Mouse (Mus musculus) neural tube, embryonic 14.5 days (tissue): ENCODE data around the gene Spata13. TPM values are rescaled to one million over a fixed set of nuclear protein-coding genes. Genes with fewer than 3 reads are reported as not detected.

Experiments
- ATAC-seq: fragments of 200-750 bp; cut with Nextera tagmentation; 2 replicates; pipeline ENCODE4 v1.8.0; 2017; ENCODE audit warnings: low read depth, mild to moderate bottlenecking, moderate TSS enrichment, moderate library complexity
- H3K27ac ChIP-seq: fragments of 300-500 bp; sonication (generic); 2 replicates; pipeline ENCODE4 v1.5.1; 2014; ENCODE audit warnings: low read depth, mild to moderate bottlenecking, control low read depth, low read length, moderate library complexity, mixed read lengths
- H3K27me3 ChIP-seq: fragments of 300-500 bp; sonication (generic); 2 replicates; pipeline ENCODE4 v1.6.1; 2014; ENCODE audit warnings: low read length; ENCODE audit not compliant: control insufficient read depth, insufficient read depth
- H3K36me3 ChIP-seq: fragments of 300-500 bp; sonication (generic); 2 replicates; pipeline ENCODE4 v1.6.1; 2014; ENCODE audit warnings: low read length, mixed read lengths; ENCODE audit not compliant: control insufficient read depth, insufficient read depth
- H3K4me1 ChIP-seq: fragments of 300-500 bp; sonication (generic); 2 replicates; pipeline ENCODE4 v1.6.1; 2014; ENCODE audit warnings: low read length; ENCODE audit not compliant: control insufficient read depth, insufficient read depth
- H3K4me2 ChIP-seq: fragments of 300-500 bp; sonication (generic); 2 replicates; pipeline ENCODE4 v1.6.1; 2014; ENCODE audit warnings: mild to moderate bottlenecking, low read depth, low read length, control low read depth
- H3K4me3 ChIP-seq: fragments of 300-500 bp; sonication (generic); 2 replicates; pipeline ENCODE4 v1.5.1; 2014; ENCODE audit warnings: low read depth, low read length, control low read depth, mixed read lengths
- H3K9ac ChIP-seq: fragments of 300-500 bp; sonication (generic); replicated peaks from 2 replicates; pipeline ENCODE4 v1.6.1; 2014; ENCODE audit warnings: low read depth, mild to moderate bottlenecking, control low read depth, low read length, mixed read lengths
- H3K9me3 ChIP-seq: fragments of 300-500 bp; sonication (generic); 2 replicates; pipeline ENCODE4 v1.6.1; 2016; ENCODE audit warnings: low read length; ENCODE audit not compliant: control insufficient read depth
- WGBS: fragments of 180-500 bp; shearing (Covaris S2); extraction: QIAGEN DNeasy Blood & Tissue Kit; methylation state at CpG from one replicate; pipeline ENCODE4 v1.1.7; 2014; 5-methylcytosine and 5-hydroxymethylcytosine counted together
- polyA plus RNA-seq: library from polyadenylated mRNA; unstranded; fragments of >200 nt; fragmentation: Nextera tagmentation; extraction: Ambion mirVana; gene quantifications from 2 replicates; pipeline ENCODE4 v1.2.1, GENCODE M21; 2014

The Spata13 gene
- polyA plus RNA-seq, 1 experiment from 2014 or later = 26.5 TPM

GRCm38 (mm10) chr14:60661281-60661680 is 27.5 kb downstream of the Spata13 start:
- Histone ChIP-seq H3K4me3 (no peak overlapping the region), H3K27me3 (no peaks in the 10 kb centered on the region), H3K36me3 (no peaks in the 10 kb centered on the region), H3K9me3 (no peaks in the 10 kb centered on the region), H3K9ac (no peak overlapping the region), H3K27ac (no peak overlapping the region), H3K4me2 (no peak overlapping the region), H3K4me1 (peaks cover 3% of the 10 kb centered on the region; the same call in 1 of the 2 replicates)
- 83% methylated on average over 4 of the region's 5 CpGs for WGBS
- ATAC-seq = no peak

DNA sequence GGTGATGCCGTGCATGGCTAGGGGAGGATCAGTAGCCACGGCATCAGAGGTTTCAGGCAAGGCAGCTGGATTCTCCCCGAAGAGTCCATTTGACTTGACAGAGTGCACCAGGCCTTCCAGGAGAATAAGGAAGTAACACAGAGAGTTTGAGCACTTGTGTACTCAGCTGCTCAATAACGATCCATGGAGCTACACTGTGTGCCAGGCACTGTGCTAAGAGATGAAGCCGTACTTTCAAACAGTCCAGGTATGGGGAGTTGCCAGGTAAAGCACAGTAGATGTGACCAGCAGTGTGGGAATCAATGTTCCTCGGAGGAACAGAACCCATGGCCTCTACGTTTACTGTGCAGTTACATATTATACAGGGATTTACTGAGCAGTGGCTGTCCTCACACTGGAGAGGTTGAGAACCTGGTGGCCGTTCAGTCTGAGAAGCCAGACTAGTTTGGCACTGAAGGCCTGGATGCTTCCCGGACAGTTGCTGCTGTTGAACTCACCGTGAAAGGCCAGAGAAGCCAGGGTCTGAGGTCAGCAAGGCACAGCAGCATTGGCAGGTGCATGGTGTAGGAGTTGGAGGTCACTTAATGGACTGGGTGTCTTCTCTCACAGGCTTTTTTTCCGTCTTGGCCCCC is 29.6 kb downstream of the Spata13 start:
- ATAC-seq = no peak
- Histone ChIP-seq H3K27me3 (no peaks in the 10 kb centered on the region), H3K4me2 (no peak overlapping the region), H3K9ac (no peak overlapping the region), H3K9me3 (no peaks in the 10 kb centered on the region), H3K4me1 (0 out of 2 replicates have a peak, but pooled peaks cover 3% of the 10 kb centered on the region), H3K27ac (no peak overlapping the region), H3K36me3 (no peaks in the 10 kb centered on the region), H3K4me3 (no peak overlapping the region)
- 90% methylated on average over 11 of the region's 11 CpGs for WGBS

GRCm38 (mm10) chr14:60664641-60665040 is 30.8 kb downstream of the Spata13 start:
- H3K4me2 ChIP-seq = no peak overlapping the region
- no peaks in the 10 kb centered on the region for H3K27me3 ChIP-seq
- no peak overlapping the region for H3K4me3 ChIP-seq
- H3K4me1 ChIP-seq = 0 out of 2 replicates have a peak, but pooled peaks cover 3% of the 10 kb centered on the region
- 41% methylated on average over 4 of the region's 4 CpGs for WGBS
- no peak; the same call in 1 of the 2 replicates for ATAC-seq
- no peak overlapping the region for H3K9ac ChIP-seq
- no peak overlapping the region for H3K27ac ChIP-seq
- H3K36me3 ChIP-seq = no peaks in the 10 kb centered on the region
- H3K9me3 ChIP-seq = no peaks in the 10 kb centered on the region

GRCm38 (mm10) chr14:60665263-60665662 is 31.5 kb downstream of the Spata13 start:
- H3K27me3 ChIP-seq = no peaks in the 10 kb centered on the region
- H3K4me2 ChIP-seq = no peak overlapping the region
- H3K4me1 ChIP-seq = 0 out of 2 replicates have a peak, but pooled peaks cover 3% of the 10 kb centered on the region
- no peak overlapping the region for H3K27ac ChIP-seq
- 75% methylated on average over 6 of the region's 6 CpGs for WGBS
- no peak overlapping the region for H3K4me3 ChIP-seq
- no peak for ATAC-seq
- no peaks in the 10 kb centered on the region for H3K9me3 ChIP-seq
- no peak overlapping the region for H3K9ac ChIP-seq
- H3K36me3 ChIP-seq = no peaks in the 10 kb centered on the region

DNA sequence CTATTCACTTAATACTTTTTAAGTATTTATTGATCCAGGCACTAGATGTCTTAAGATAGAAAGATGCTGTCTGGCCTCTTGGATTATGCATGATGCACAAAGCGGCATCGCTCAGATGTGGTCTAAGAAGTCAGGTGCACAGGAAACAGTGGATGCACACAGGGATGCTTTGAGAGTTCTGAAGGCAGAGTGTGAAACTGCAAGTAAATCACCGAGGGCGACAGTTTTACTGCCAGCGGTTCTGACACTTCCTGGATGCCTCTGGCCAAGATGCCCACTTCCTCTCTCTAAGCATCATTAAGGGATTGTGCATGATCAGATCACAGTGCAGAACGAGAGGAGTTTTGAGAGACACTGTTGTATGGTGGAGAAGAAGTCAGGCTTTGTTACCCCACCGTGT is 32.5 kb downstream of the Spata13 start:
- Histone ChIP-seq H3K9ac (no peak overlapping the region), H3K4me3 (no peak overlapping the region), H3K36me3 (no peaks in the 10 kb centered on the region), H3K9me3 (no peaks in the 10 kb centered on the region), H3K27ac (no peak overlapping the region), H3K27me3 (no peaks in the 10 kb centered on the region), H3K4me2 (no peak overlapping the region), H3K4me1 (0 out of 2 replicates have a peak, but pooled peaks cover 3% of the 10 kb centered on the region)
- peak; percentile 34; the same call in 1 of the 2 replicates for ATAC-seq
- 63% methylated on average over 7 of the region's 7 CpGs for WGBS

DNA sequence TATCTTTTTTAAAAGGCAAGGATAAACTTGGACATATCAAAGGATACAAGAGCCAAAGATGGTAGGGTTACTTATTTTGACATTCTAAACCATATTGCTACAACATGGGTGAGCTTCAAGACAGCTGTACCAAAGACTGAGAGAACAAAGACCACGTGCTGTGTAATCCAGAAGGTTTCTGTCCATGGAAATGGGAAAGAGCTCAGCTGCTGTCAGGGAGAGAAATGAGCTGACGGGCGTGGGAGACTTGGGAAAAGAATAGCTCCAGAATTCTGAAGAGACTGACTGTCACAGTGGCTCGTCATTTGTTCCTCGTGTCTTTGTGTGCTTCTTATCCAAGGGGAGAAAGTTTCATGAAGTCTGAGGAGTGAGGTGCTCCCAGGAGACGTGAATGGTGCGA is 36.4 kb downstream of the Spata13 start:
- H3K27ac ChIP-seq = no peak overlapping the region
- no peak overlapping the region for H3K4me3 ChIP-seq
- H3K27me3 ChIP-seq = no peaks in the 10 kb centered on the region
- ATAC-seq = no peak
- WGBS = 36% methylated on average over 7 of the region's 7 CpGs
- no peaks in the 10 kb centered on the region for H3K36me3 ChIP-seq
- H3K4me1 ChIP-seq = no peaks in the 10 kb centered on the region
- H3K9ac ChIP-seq = no peak overlapping the region
- H3K9me3 ChIP-seq = no peaks in the 10 kb centered on the region
- H3K4me2 ChIP-seq = no peak overlapping the region

DNA sequence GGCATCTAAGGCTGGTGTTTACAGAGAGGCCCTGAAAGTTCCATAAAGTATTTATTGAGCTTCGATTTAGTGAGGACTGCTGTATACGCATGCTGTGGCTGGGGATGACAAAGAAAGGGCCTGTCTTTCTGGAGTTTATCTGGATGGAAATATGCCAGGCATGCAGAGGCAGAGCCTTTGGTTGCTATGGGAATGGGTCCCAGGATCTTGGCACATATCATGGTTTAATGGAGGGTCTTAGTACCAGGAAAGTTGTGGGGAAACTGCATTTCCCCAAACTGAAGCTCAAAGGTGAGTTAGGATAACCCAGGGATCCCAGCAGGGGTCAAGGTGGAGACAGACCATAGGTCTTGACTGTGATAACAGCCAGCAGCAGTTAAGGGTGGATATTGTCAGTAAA is 37.7 kb downstream of the Spata13 start:
- H3K4me3 ChIP-seq = no peak overlapping the region
- H3K9me3 ChIP-seq = no peaks in the 10 kb centered on the region
- no peak overlapping the region for H3K9ac ChIP-seq
- no peak overlapping the region for H3K4me2 ChIP-seq
- no peak overlapping the region for H3K27ac ChIP-seq
- H3K4me1 ChIP-seq = no peaks in the 10 kb centered on the region
- ATAC-seq = no peak
- H3K36me3 ChIP-seq = no peaks in the 10 kb centered on the region
- no peaks in the 10 kb centered on the region for H3K27me3 ChIP-seq
- 43% methylated on average over 2 of the region's 2 CpGs for WGBS

DNA sequence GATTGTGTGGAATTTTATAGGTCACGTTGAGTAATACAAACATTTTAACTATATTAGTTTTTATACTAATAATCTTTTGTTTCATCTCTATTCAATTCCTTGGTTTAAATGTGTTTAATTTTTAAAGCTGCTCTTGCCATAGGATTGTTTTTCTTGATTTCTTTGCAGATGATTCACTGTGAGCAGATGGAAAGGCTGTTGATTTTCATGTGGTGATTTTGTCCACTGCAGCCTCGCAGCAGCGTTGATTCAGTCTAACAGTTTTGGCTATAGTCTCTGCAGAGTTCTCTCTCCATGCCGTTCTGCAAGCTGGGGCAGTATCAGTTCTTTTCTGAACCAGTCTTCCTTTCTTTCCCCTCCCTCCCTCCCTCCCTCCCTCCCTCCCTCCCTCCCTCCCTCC is 41.9 kb downstream of the Spata13 start:
- no peak for ATAC-seq
- Histone ChIP-seq H3K9me3 (no peaks in the 10 kb centered on the region), H3K4me2 (no peak overlapping the region), H3K36me3 (no peaks in the 10 kb centered on the region), H3K9ac (no peak overlapping the region), H3K4me1 (no peaks in the 10 kb centered on the region), H3K27ac (no peak overlapping the region), H3K27me3 (no peaks in the 10 kb centered on the region), H3K4me3 (no peak overlapping the region)
- WGBS = 90% methylated on average over 4 of the region's 4 CpGs

- H3K36me3 ChIP-seq = no peaks in the 10 kb centered on the region
- no peak for ATAC-seq
- no peaks in the 10 kb centered on the region for H3K27me3 ChIP-seq
- H3K4me1 ChIP-seq = no peaks in the 10 kb centered on the region
- H3K9ac ChIP-seq = no peak overlapping the region
- no peak overlapping the region for H3K27ac ChIP-seq
- H3K4me3 ChIP-seq = no peak overlapping the region
- H3K9me3 ChIP-seq = no peaks in the 10 kb centered on the region
- 97% methylated on average over 2 of the region's 2 CpGs for WGBS
- no peak overlapping the region for H3K4me2 ChIP-seq
Observed at GRCm38 (mm10) chr14:60676625-60677314, 43.0 kb downstream of the Spata13 start.
